Mouse (Mus musculus): ENCODE measurements around the gene Ngdn. TPM values are rescaled to one million over a fixed set of nuclear protein-coding genes. Genes with fewer than 3 reads are reported as not detected.

The Ngdn gene
- polyA plus RNA-seq (2014; fragmentation: Illumina TruSeq; extraction: RNeasy Lipid Tissue Mini Kit (QIAGEN cat#74804); ENCODE audit: low read depth, low replicate concordance) = 3.3 TPM

DNA sequence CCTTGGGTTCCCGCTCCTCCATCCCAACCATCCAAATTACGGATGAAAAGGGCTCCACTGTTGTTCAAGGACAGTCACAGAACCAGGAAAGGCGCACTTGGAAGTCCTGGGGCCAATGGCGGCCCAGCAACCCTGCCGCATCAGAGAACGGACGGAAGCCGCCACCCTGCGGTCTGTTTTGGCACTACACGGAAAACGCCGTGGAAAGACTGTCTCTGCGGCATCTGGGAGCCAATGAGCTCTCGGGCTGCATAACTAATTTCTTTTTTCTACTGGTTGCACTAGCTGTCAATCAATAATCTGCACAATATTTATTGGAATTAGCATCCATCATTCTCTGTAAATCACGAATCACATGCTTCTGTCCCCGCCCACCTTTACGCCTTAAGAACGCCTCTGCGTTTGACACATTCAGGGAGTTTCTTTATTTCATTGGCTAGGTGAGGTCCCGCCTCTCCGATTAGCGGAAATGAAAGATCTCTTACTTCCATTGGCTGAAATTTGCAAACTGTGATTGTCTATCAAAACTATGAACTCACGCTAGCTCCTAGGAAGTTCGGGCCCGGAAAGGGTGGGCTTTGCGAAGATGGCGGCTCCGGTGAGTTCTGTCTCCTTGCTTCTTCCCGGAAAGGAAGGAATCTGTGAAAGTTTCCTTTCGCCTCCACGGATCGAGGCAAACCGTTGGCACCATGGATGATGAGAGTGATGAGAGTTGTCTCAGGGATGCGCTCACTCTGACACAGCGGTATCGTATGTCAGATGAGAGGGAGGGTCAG, at the start of gene Ngdn:
TSS of gene Ngdn (plus strand) at position 464 of the 776 bp plus-strand sequence.

DNA sequence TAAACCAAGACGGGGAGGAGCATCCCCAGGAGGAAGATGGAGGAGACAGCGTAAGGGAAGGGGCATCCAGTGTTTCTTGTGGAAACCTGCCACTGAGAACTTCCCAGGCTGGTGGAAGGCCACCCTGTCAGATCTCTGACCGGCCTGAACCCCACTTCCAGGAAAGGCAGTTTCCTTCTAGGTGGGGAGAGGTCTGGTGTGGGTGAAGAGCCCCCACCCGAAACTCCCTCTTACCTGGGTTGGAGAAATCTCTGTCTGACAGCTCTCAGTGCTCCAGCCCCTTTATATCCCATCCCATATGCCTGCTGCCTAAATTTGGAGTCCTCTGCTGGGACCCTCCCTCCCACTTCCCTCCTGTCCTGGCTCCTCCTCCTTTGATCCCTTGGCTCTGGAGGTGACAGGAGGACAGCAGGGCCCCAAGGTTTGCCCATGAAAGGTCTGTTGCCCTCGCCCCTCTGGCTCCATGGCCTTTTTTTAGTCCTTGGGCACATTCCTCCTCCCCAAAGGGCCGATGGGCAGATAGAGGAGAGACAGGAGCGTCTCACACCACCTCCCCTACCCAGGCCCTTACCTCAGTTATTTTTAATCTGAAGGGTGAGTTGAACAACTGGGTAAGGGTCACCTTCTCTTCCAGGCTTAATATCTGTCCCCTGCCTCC, 48.8 kb upstream of the Ngdn start, which contains the start of gene Myh6:
TSS of gene Myh6 (minus strand) at position 608 of the 658 bp plus-strand sequence.

DNA sequence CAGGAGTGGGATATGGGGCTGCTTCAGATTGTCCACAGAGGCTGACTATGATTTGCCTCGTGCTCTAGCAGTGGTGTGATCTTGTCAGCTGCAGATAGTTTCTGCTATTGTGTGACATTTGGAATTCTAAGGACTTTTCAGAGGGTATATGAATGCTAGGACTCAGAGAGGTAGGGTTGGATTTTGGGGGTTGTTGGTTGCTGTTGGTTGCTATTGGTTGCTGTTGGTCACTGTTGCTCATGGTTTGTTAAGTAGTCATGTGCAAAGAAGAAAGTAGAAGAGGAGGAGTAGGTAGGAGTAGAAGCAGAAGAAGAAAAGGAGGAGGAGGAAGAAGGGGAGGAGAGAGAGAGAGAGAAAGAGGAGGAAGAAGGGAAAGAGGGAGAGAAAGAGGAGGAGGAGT, 38.6 kb upstream of the Ngdn start, which contains the start of gene Gm17428:
TSS of gene Gm17428 (plus strand) at position 301 of the 400 bp plus-strand sequence.

DNA sequence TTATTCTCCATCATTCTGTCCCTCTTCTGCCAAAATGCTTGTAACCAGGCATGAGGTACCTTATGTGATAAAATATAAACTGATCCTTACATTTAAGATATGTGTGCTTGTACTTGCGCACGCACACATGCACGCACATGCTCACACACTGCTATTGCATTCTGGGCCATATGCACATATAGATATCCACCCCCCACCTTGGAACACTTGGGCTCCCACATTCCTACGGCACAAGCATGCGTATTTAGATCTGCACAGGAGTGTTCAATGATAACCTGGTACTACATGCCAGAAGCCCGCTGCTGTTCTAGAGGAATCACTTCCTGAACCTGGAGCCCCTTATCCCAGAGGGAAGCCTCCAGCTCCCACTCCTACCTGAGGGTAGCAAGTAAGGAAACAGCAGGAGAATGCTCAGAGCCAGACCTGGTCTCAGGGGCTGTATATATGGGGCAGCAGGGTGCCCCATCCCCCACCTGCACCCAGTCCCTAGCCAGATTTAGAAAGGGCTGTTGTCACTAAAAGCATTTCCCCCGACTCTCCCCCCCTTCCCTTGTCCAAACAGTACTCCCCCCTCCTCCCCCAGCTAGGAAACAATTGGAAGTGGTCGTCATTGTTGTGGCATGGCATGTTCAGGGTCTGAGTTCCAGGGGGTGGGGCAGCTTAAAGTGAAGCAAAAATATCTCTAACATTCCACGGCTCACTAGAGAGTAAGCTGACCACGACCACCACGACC, 21.0 kb upstream of the Ngdn start, which contains the start of gene Myh7:
TSS of gene Myh7 (minus strand) at position 491 of the 733 bp plus-strand sequence.

Other genes with a start within 250 kb of the Ngdn start
- 16.3 TPM for gene Slc7a8, start 233.5 kb upstream of the Ngdn start, polyA plus RNA-seq (2014; fragmentation: Illumina TruSeq; extraction: RNeasy Lipid Tissue Mini Kit (QIAGEN cat#74804); ENCODE audit: low read depth, low replicate concordance)
- gene Rnf212b, start 201.3 kb upstream of the Ngdn start, polyA plus RNA-seq (2014; fragmentation: Illumina TruSeq; extraction: RNeasy Lipid Tissue Mini Kit (QIAGEN cat#74804); ENCODE audit: low read depth, low replicate concordance) = not detected
- 11.6 TPM for gene Homez, start 144.5 kb upstream of the Ngdn start, polyA plus RNA-seq (2014; fragmentation: Illumina TruSeq; extraction: RNeasy Lipid Tissue Mini Kit (QIAGEN cat#74804); ENCODE audit: low read depth, low replicate concordance)
- gene Ppp1r3e, start 137.9 kb upstream of the Ngdn start, polyA plus RNA-seq (2014; fragmentation: Illumina TruSeq; extraction: RNeasy Lipid Tissue Mini Kit (QIAGEN cat#74804); ENCODE audit: low read depth, low replicate concordance) = 9.8 TPM
- 25.8 TPM for gene Bcl2l2, start 132.1 kb upstream of the Ngdn start, polyA plus RNA-seq (2014; fragmentation: Illumina TruSeq; extraction: RNeasy Lipid Tissue Mini Kit (QIAGEN cat#74804); ENCODE audit: low read depth, low replicate concordance)
- not detected for gene Gm20521, start 132.0 kb upstream of the Ngdn start, polyA plus RNA-seq (2014; fragmentation: Illumina TruSeq; extraction: RNeasy Lipid Tissue Mini Kit (QIAGEN cat#74804); ENCODE audit: low read depth, low replicate concordance)
- 49.7 TPM for gene Pabpn1, start 123.0 kb upstream of the Ngdn start, polyA plus RNA-seq (2014; fragmentation: Illumina TruSeq; extraction: RNeasy Lipid Tissue Mini Kit (QIAGEN cat#74804); ENCODE audit: low read depth, low replicate concordance)
- 1.6 TPM for gene Slc22a17, start 102.3 kb upstream of the Ngdn start, polyA plus RNA-seq (2014; fragmentation: Illumina TruSeq; extraction: RNeasy Lipid Tissue Mini Kit (QIAGEN cat#74804); ENCODE audit: low read depth, low replicate concordance)
- gene Efs, start 89.3 kb upstream of the Ngdn start, polyA plus RNA-seq (2014; fragmentation: Illumina TruSeq; extraction: RNeasy Lipid Tissue Mini Kit (QIAGEN cat#74804); ENCODE audit: low read depth, low replicate concordance) = not detected
- not detected for gene Il25, start 82.8 kb upstream of the Ngdn start, polyA plus RNA-seq (2014; fragmentation: Illumina TruSeq; extraction: RNeasy Lipid Tissue Mini Kit (QIAGEN cat#74804); ENCODE audit: low read depth, low replicate concordance)
- not detected for gene Cmtm5, start 79.2 kb upstream of the Ngdn start, polyA plus RNA-seq (2014; fragmentation: Illumina TruSeq; extraction: RNeasy Lipid Tissue Mini Kit (QIAGEN cat#74804); ENCODE audit: low read depth, low replicate concordance)
- not detected for gene Myh6, start 48.5 kb upstream of the Ngdn start, polyA plus RNA-seq (2014; fragmentation: Illumina TruSeq; extraction: RNeasy Lipid Tissue Mini Kit (QIAGEN cat#74804); ENCODE audit: low read depth, low replicate concordance)
- gene Gm17428, start 38.5 kb upstream of the Ngdn start, polyA plus RNA-seq (2014; fragmentation: Illumina TruSeq; extraction: RNeasy Lipid Tissue Mini Kit (QIAGEN cat#74804); ENCODE audit: low read depth, low replicate concordance) = not detected
- gene Myh7, start 20.8 kb upstream of the Ngdn start, polyA plus RNA-seq (2014; fragmentation: Illumina TruSeq; extraction: RNeasy Lipid Tissue Mini Kit (QIAGEN cat#74804); ENCODE audit: low read depth, low replicate concordance) = not detected
- gene Zfhx2, start 76.9 kb downstream of the Ngdn start, polyA plus RNA-seq (2014; fragmentation: Illumina TruSeq; extraction: RNeasy Lipid Tissue Mini Kit (QIAGEN cat#74804); ENCODE audit: low read depth, low replicate concordance) = 0.99 TPM
- gene Thtpa, start 79.3 kb downstream of the Ngdn start, polyA plus RNA-seq (2014; fragmentation: Illumina TruSeq; extraction: RNeasy Lipid Tissue Mini Kit (QIAGEN cat#74804); ENCODE audit: low read depth, low replicate concordance) = 6.7 TPM
- 3.8 TPM for gene Ap1g2, start 91.1 kb downstream of the Ngdn start, polyA plus RNA-seq (2014; fragmentation: Illumina TruSeq; extraction: RNeasy Lipid Tissue Mini Kit (QIAGEN cat#74804); ENCODE audit: low read depth, low replicate concordance)
- 1.2 TPM for gene Jph4, start 101.5 kb downstream of the Ngdn start, polyA plus RNA-seq (2014; fragmentation: Illumina TruSeq; extraction: RNeasy Lipid Tissue Mini Kit (QIAGEN cat#74804); ENCODE audit: low read depth, low replicate concordance)
- not detected for gene Dhrs2, start 206.6 kb downstream of the Ngdn start, polyA plus RNA-seq (2014; fragmentation: Illumina TruSeq; extraction: RNeasy Lipid Tissue Mini Kit (QIAGEN cat#74804); ENCODE audit: low read depth, low replicate concordance)